Mouse (Mus musculus) A20 (cell line): Measurements from ENCODE around the gene Dusp28.

ENCODE experiments used
- DNase-seq: peaks from one replicate; pipeline ENCODE4 v3.0.0-alpha.2; 2011; ENCODE audit warnings: low read depth, low spot score

The Dusp28 gene

DNA sequence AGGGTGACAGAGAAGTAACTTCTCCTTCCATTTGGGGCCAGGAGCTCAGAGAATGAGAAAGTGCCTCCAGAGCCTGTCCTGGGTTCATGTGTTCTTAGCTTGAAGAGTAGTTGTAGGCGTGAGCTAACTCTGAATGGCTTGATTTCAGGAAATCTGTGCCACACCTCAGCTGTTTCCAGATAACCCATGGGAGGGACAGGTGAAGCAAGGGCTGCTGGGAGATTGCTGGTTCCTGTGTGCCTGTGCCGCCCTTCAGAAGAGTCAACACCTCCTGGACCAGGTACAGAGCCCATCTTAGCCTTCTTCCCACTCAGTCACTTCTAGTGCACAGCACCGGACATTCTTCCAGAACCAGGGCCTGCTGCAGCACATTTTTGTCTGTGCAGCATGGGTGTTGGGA is 31.0 kb downstream of the Dusp28 start:
- no peak for DNase-seq

DNA sequence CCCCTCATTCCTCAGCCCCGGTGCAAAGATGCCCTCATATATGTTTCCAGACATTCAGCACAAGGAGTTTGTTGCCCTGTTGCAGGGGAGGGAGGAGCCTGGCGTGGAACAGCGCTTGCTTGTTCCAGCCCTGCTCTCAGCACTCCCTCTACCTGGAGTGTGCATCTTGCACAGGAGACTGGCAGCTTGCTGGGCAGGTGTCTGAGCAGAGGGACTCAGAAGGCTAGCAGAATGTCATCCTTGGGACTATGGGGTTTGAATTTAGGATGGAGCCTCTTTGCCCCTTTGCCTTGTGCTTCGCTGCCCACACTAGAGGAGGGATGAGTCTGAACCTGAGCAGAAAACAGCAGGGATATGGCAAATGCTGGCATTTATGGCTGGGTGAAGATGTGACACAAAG is 33.0 kb downstream of the Dusp28 start:
- no peak for DNase-seq

DNA sequence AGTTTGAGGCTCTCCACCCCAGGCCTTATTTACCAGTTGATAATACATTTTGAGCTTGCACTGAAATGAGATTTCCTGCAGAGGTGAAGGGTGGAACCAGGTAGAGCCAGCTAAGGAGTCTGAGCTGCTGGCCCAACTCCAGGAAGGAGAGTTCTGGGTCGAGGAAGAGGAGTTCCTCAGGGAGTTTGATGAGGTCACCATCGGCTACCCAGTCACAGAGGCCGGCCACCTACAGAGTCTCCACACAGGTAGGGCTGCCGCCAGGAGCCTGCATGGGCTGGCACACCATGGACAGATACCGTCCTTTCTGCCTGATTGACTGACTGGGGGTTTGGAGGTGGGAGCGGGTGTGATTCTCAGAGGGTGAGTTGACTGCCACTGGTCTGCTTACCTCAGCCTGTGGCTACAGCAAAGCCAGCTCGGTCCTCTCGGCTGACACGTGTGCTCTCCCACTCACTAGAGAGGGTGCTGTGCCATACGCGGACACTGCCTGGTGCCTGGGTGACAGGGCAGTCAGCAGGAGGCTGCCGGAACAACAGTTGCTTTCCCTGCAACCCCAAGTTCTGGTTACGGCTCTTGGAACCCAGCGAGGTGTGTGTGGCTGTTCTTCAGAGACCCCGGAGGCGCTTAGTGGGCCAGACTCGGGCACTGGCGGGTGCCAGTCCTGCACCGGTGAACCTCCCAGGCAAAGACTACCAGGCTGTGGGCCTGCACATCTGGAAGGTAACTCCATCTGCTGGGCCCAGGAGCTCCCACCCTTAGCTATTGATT is 36.6 kb downstream of the Dusp28 start:
- no peak for DNase-seq

DNA sequence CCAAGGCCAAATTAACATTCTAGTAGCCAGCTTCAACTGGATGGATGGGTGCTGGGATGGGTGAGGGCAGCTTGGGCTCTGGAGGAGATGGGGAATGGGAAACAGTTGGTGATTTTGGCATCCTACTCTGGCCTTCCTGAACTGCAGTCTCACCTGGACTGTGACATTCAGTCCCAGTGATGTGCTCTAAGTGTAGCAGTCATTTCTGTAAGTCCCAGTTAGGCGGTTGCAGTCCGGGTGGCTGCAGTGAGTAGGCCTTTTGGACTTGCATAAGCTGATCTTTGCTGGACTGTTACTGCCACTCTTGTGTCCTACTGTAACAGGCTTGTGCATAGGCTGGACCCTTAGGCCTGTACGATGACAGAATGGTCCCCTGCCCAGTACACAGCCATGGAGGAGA is 41.2 kb downstream of the Dusp28 start:
- DNase-seq = no peak

DNA sequence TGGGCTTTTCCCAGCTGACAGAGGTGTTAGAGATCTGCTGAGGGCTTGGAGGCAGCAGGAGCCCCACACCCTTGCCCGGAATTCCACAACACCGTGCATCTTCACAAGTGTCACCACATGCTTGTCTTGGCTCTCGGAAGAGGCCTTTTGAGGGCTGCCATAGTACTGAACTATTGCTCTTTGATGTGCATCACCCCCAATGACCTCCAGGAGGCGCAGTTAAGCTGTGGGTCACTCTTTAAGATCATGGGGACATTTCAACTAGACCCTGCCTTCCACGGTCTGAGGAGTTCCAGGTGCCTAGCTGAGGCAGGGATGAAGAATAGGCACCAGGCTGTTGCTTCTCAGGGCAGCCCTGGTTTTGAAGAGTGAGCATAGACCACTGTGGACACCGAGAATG is 42.6 kb downstream of the Dusp28 start:
- peak; percentile 49 for DNase-seq

DNA sequence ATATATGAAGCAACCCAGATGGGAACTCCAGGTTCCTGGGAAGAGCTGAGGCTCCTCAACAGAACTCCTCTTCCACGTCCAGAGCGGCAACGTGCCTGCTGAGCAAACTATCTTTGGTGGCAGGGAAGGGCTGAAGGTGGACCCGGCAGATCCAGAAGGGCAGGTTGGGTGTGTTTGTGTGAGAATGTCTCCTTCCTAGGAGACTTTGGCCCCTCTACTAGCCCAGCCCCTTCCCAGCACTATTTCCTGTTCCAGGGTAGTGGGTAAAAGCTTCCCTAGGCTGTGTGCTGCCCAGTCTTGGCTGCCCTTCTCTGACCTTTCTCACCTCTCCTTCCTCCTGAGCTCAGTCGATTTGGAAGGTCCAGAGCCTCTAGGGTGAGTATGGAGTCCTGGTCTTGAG is 43.8 kb downstream of the Dusp28 start, which contains the start of gene Gpr35:
TSS of gene Gpr35 (plus strand) at position 259 of the 400 bp plus-strand sequence.
- DNase-seq = no peak

DNA sequence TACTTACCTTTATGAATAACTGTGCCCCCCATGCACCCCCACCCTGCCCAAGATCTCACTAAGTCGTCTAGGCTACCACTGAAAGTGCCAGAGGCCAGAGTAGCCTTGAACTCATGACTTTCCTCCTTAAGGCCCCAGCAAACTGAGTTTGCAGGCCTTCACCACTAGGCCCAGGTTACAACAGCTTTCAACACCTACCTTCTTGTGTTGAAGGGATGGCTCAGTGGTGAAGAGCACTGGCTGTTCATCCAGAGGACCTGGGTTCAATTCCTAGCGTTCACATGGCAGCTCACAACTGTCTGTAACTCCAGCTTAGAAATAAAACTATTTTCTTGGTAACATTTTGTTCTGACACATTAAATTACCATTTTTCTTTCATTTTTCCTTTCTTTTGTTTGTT is 46.9 kb downstream of the Dusp28 start:
- no peak for DNase-seq

DNA sequence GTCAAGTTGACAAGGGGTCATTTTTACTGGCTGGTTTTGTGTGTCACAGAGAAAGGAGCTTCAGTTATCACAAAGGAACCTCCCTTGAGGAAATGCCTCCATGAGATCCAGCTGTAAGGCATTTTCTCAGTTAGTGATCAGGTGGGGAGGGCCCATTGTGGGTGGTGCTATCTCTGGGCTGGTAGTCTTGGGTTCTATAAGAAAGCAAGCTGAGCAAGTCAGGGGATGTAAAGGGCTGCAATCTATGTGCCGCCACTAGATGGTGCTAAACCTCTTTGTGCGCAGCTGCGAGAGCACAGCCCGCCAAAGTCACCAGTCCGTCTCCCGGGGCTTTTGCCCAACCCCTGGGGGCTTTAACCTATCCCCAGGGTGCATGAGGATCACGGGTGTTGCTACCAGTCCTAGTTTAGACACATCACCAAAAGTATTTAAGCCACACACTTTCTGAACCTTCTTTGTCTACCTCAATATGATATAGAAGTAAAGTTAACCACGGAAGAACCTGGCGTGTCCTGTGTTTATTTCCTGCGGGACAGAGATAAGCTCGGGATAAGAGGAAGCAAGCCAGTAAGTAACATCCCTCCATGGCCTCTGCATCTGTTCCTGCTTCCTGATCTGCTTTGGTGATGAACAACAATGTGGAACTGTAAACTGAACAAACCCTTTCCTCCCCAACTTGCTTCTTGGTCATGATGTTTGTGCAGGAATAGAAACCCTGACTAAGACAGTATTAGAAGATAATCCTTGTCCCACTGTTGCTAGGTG is 50.0 kb downstream of the Dusp28 start:
- peak; percentile 20 for DNase-seq
